Mouse (Mus musculus): ENCODE measurements around the gene 4933428G20Rik. TPM values are rescaled to one million over a fixed set of nuclear protein-coding genes. Genes with fewer than 3 reads are reported as not detected.

4933428G20Rik gene
- not detected for polyA plus RNA-seq (2014; fragmentation: Illumina TruSeq; extraction: RNeasy Lipid Tissue Mini Kit (QIAGEN cat#74804); ENCODE audit: low replicate concordance)

DNA sequence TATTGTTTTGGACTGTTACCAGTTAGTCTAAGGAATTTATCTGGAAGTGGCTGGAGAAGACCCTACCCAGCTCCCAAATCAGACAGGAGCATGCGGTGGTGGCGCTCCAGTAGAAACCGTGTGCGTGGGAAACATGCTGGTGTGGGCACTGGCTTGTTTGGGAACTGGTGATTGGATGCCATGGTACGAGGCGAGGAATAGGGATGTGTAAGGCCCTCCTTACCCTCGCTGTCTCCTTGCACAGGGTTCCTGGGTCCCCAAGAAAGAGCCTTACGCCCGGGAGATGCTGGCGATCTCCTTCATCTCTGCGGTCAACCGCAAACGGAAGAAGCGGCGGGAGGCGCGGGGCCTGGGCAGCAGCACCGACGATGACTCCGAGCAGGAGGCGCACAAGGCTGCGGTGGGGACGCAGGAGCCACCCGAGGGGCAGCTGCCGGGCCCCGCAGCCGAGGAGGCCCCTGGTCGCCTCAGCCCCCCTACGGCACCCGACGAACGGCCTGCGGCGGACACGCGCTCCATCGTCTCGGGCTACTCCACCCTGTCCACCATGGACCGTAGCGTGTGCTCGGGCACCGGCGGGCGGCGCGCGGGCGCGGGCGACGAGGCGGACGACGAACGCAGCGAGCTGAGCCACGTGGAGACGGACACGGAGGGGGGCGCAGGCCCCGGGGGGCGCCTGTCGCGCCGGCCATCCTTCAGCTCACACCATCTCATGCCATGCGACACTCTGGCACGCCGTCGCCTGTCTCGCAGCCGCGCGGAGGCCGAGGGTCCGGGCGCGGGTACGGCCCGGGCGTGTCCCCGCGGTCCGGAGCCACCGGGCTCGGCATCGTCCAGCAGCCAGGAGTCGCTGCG is at the start of gene 4933428G20Rik:
4933428G20Rik (minus strand) TSS at position 476 of the 855 bp plus-strand sequence.

Other genes starting within 250 kb of the 4933428G20Rik start
- gene Npepps, start 219.7 kb downstream of the 4933428G20Rik start, polyA plus RNA-seq (2014; fragmentation: Illumina TruSeq; extraction: RNeasy Lipid Tissue Mini Kit (QIAGEN cat#74804); ENCODE audit: low replicate concordance): 143 TPM
- gene Mrpl45, start 184.6 kb downstream of the 4933428G20Rik start, polyA plus RNA-seq (2014; fragmentation: Illumina TruSeq; extraction: RNeasy Lipid Tissue Mini Kit (QIAGEN cat#74804); ENCODE audit: low replicate concordance): 22.3 TPM
- not detected for gene Gpr179, start 148.3 kb downstream of the 4933428G20Rik start, polyA plus RNA-seq (2014; fragmentation: Illumina TruSeq; extraction: RNeasy Lipid Tissue Mini Kit (QIAGEN cat#74804); ENCODE audit: low replicate concordance)
- 4.2 TPM for gene Socs7, start 137.8 kb downstream of the 4933428G20Rik start, polyA plus RNA-seq (2014; fragmentation: Illumina TruSeq; extraction: RNeasy Lipid Tissue Mini Kit (QIAGEN cat#74804); ENCODE audit: low replicate concordance)
- 1.4 TPM for gene Arhgap23, start 84.8 kb downstream of the 4933428G20Rik start, polyA plus RNA-seq (2014; fragmentation: Illumina TruSeq; extraction: RNeasy Lipid Tissue Mini Kit (QIAGEN cat#74804); ENCODE audit: low replicate concordance)
- gene Srcin1, start 75.8 kb upstream of the 4933428G20Rik start, polyA plus RNA-seq (2014; fragmentation: Illumina TruSeq; extraction: RNeasy Lipid Tissue Mini Kit (QIAGEN cat#74804); ENCODE audit: low replicate concordance): not detected
- not detected for gene Epop, start 129.4 kb upstream of the 4933428G20Rik start, polyA plus RNA-seq (2014; fragmentation: Illumina TruSeq; extraction: RNeasy Lipid Tissue Mini Kit (QIAGEN cat#74804); ENCODE audit: low replicate concordance)
- gene Mllt6, start 163.1 kb upstream of the 4933428G20Rik start, polyA plus RNA-seq (2014; fragmentation: Illumina TruSeq; extraction: RNeasy Lipid Tissue Mini Kit (QIAGEN cat#74804); ENCODE audit: low replicate concordance): 3.7 TPM
- gene Cisd3, start 185.5 kb upstream of the 4933428G20Rik start, polyA plus RNA-seq (2014; fragmentation: Illumina TruSeq; extraction: RNeasy Lipid Tissue Mini Kit (QIAGEN cat#74804); ENCODE audit: low replicate concordance): 16.7 TPM
- 1.9 TPM for gene Pcgf2, start 200.2 kb upstream of the 4933428G20Rik start, polyA plus RNA-seq (2014; fragmentation: Illumina TruSeq; extraction: RNeasy Lipid Tissue Mini Kit (QIAGEN cat#74804); ENCODE audit: low replicate concordance)
- gene Psmb3, start 203.1 kb upstream of the 4933428G20Rik start, polyA plus RNA-seq (2014; fragmentation: Illumina TruSeq; extraction: RNeasy Lipid Tissue Mini Kit (QIAGEN cat#74804); ENCODE audit: low replicate concordance): 6.1 TPM
- gene Pip4k2b, start 244.4 kb upstream of the 4933428G20Rik start, polyA plus RNA-seq (2014; fragmentation: Illumina TruSeq; extraction: RNeasy Lipid Tissue Mini Kit (QIAGEN cat#74804); ENCODE audit: low replicate concordance): 2.8 TPM